Mouse (Mus musculus): Measurements from ENCODE around the gene Tmem19. TPM values are rescaled to one million over a fixed set of nuclear protein-coding genes. Genes with fewer than 3 reads are reported as not detected.
"Not testable (repeated sequence)": the region's sequence is repeated elsewhere in the genome, so short reads cannot be mapped to it uniquely, and the experiment has no call there.

Tmem19 gene
- polyA plus RNA-seq, 1 experiment from 2014 or later: 29.3 TPM

DNA sequence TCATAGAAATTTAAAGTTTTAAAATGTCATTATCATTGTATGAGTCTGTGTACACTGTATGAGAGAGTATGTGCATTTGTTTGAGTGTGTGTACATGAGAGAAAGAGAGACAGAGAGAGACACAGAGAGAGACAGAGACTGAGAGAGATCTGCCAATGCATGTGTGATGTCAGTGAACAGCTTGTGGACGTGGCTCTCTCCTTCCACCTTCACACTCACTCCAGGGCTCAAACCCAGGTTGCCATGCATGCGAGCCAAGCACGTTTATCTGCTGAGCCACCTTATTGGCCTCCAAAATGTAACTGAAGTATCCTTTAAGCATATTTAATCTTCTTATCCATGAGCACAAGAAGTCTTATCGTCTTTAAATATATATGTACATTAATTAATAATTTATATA lies 25.4 kb downstream of the Tmem19 start:
- Histone ChIP-seq H3K27me3 (replicated peaks; ENCODE audit: control insufficient read depth, insufficient read depth, low read length) (no peaks in the 10 kb centered on the region), H3K4me2 (ENCODE audit: low read depth, low read length) (no peak overlapping the region), H3K4me3 (ENCODE audit: low read depth, low read length) (no peak overlapping the region), H3K27ac (replicated peaks; ENCODE audit: low read depth, low read length) (no peak overlapping the region), H3K36me3 (ENCODE audit: control insufficient read depth, insufficient read depth, low read length) (peaks cover 8% of the 10 kb centered on the region; the same call in 1 of the 2 replicates), H3K9me3 (ENCODE audit: control insufficient read depth, low read length) (no peaks in the 10 kb centered on the region), H3K9ac (ENCODE audit: low read depth, low read length) (no peak overlapping the region), H3K4me1 (ENCODE audit: control insufficient read depth, insufficient read depth, low read length) (no peaks in the 10 kb centered on the region)
- ATAC-seq (ENCODE audit: low read depth) (no peak), DNase-seq (ENCODE audit: low spot score) (no peak)
- WGBS: 80% methylated on average over 4 of the region's 4 CpGs

DNA sequence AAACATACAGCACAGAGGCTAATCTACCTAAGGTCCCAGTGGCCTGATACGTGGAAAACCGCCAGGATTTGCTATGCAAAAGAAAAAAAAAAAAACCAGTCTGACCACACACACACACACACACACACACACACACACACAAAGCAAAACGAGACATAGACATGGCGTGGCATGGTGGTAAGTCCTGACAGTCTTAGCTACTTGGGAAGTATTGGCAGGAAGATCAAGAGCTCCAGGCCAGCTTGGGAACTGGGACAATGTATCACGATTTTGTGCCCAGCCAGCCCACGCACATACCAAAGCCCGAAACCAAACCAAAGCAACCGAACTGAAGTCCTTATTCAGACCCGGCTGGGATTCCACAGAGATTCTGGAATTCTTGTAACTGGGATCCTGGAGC lies 28.8 kb downstream of the Tmem19 start:
- H3K4me1 ChIP-seq (ENCODE audit: control insufficient read depth, insufficient read depth, low read length): no peaks in the 10 kb centered on the region
- 72% methylated on average over 9 of the region's 9 CpGs for whole genome bisulfite sequencing
- DNase-seq (ENCODE audit: low spot score) (no peak), ATAC-seq (ENCODE audit: low read depth) (no peak)
- H3K27ac ChIP-seq (replicated peaks; ENCODE audit: low read depth, low read length): no peak overlapping the region
- no peaks in the 10 kb centered on the region for H3K27me3 ChIP-seq (replicated peaks; ENCODE audit: control insufficient read depth, insufficient read depth, low read length)
- H3K36me3 ChIP-seq (ENCODE audit: control insufficient read depth, insufficient read depth, low read length): no peaks in the 10 kb centered on the region
- H3K9ac ChIP-seq (ENCODE audit: low read depth, low read length): no peak overlapping the region
- no peak overlapping the region for H3K4me3 ChIP-seq (ENCODE audit: low read depth, low read length)
- H3K9me3 ChIP-seq (ENCODE audit: control insufficient read depth, low read length): no peaks in the 10 kb centered on the region
- no peak overlapping the region for H3K4me2 ChIP-seq (ENCODE audit: low read depth, low read length)

DNA sequence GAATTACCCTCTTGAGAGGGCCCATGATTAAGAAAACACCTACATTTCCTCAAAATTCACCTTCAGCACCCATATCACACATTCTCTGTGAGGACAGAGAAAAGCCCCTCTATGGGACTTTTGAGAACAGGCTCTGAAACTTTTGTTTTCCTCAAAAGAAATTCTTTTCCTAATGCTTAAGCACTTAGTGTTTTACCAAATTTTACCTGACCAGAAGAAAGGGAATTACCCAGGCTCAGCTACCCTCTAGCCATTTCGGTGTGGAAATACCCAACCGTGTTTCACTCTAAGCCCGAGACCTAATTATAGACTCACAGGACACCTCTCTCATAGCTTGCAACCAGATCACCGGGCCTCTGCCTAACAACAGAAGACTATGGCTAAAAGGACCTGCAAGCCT lies 29.3 kb downstream of the Tmem19 start:
- no peaks in the 10 kb centered on the region for H3K9me3 ChIP-seq (ENCODE audit: control insufficient read depth, low read length)
- H3K4me2 ChIP-seq (ENCODE audit: low read depth, low read length): no peak overlapping the region
- H3K4me3 ChIP-seq (ENCODE audit: low read depth, low read length): no peak overlapping the region
- H3K4me1 ChIP-seq (ENCODE audit: control insufficient read depth, insufficient read depth, low read length): no peaks in the 10 kb centered on the region
- H3K27ac ChIP-seq (replicated peaks; ENCODE audit: low read depth, low read length): 0 out of 2 replicates have a peak overlapping the region, but pooled peaks have one; percentile 13
- no peak overlapping the region for H3K9ac ChIP-seq (ENCODE audit: low read depth, low read length)
- no peaks in the 10 kb centered on the region for H3K36me3 ChIP-seq (ENCODE audit: control insufficient read depth, insufficient read depth, low read length)
- 76% methylated on average over 4 of the region's 4 CpGs for WGBS
- no peak for ATAC-seq (ENCODE audit: low read depth)
- no peaks in the 10 kb centered on the region for H3K27me3 ChIP-seq (replicated peaks; ENCODE audit: control insufficient read depth, insufficient read depth, low read length)
- no peak for DNase-seq (ENCODE audit: low spot score)

DNA sequence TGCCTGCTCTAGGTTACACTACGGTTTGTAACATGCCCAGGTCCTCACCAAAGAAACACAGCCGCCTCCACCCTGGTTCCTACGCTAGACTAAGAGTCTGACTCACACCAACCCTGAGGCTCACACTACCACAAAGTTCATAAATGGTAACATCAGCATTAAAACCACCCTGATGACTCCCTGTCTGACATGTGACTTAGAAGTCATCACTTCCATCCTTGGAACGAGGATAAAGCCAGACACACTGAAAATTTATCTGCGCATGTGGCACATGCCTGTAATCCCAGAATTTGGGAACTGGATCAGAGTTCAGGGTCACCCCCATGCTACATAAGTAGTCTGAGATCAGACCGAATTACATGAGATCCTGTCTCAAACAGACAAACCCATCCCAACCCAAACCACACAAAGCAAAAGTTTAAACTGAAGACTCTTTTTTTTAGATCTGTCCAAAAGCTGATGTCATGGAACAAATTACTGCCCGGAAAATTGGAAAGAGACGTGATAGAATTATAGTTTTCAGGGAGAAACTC lies 29.8 kb downstream of the Tmem19 start:
- no peak for ATAC-seq (ENCODE audit: low read depth)
- whole genome bisulfite sequencing: 77% methylated on average over 8 of the region's 8 CpGs
- no peaks in the 10 kb centered on the region for H3K36me3 ChIP-seq (ENCODE audit: control insufficient read depth, insufficient read depth, low read length)

DNA sequence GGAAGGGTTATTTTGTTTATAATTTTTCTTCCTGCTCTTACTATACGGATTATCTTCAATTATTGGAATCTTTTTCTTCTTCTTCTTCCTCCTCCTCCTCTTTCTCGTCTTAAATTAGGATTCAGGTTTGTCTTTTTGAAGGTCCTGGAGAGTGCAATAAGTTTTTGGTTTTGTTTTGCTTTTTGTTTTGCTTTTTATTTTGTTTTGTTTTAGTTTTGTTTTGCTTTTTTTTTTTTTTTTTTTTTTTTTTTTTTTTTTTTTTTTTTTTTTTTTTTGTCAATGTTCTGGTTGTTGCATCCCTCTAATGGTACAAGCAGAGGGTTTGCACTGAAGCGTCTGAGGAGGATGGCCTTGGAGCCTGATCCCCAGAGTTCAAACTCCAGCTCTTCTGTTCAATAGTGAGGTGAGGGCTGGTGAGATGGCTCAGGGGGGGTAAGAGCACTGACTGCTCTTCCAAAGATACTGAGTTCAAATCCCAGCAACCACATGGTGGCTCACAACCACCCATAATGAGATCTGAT lies 33.2 kb downstream of the Tmem19 start:
- ATAC-seq (ENCODE audit: low read depth): no peak
- Histone ChIP-seq H3K9me3 (ENCODE audit: control insufficient read depth, low read length) (no peaks in the 10 kb centered on the region), H3K4me3 (ENCODE audit: low read depth, low read length) (no peak overlapping the region), H3K9ac (ENCODE audit: low read depth, low read length) (no peak overlapping the region), H3K27ac (replicated peaks; ENCODE audit: low read depth, low read length) (no peak overlapping the region), H3K4me2 (ENCODE audit: low read depth, low read length) (no peak overlapping the region), H3K36me3 (ENCODE audit: control insufficient read depth, insufficient read depth, low read length) (no peaks in the 10 kb centered on the region), H3K27me3 (replicated peaks; ENCODE audit: control insufficient read depth, insufficient read depth, low read length) (no peaks in the 10 kb centered on the region), H3K4me1 (ENCODE audit: control insufficient read depth, insufficient read depth, low read length) (no peaks in the 10 kb centered on the region)
- 82% methylated on average over 3 of the region's 3 CpGs for WGBS
- DNase-seq (ENCODE audit: low spot score): no peak

More for the DNA sequence above, 29.8 kb downstream of the Tmem19 start:
- no peak overlapping the region for H3K4me2 ChIP-seq (ENCODE audit: low read depth, low read length)
- no peak for DNase-seq (ENCODE audit: low spot score)
- H3K9ac ChIP-seq (ENCODE audit: low read depth, low read length): no peak overlapping the region
- H3K4me3 ChIP-seq (ENCODE audit: low read depth, low read length): no peak overlapping the region
- H3K9me3 ChIP-seq (ENCODE audit: control insufficient read depth, low read length): no peaks in the 10 kb centered on the region
- H3K4me1 ChIP-seq (ENCODE audit: control insufficient read depth, insufficient read depth, low read length): no peaks in the 10 kb centered on the region
- H3K27ac ChIP-seq (replicated peaks; ENCODE audit: low read depth, low read length): 0 out of 2 replicates have a peak overlapping the region, but pooled peaks have one; percentile 13
- no peaks in the 10 kb centered on the region for H3K27me3 ChIP-seq (replicated peaks; ENCODE audit: control insufficient read depth, insufficient read depth, low read length)

DNA sequence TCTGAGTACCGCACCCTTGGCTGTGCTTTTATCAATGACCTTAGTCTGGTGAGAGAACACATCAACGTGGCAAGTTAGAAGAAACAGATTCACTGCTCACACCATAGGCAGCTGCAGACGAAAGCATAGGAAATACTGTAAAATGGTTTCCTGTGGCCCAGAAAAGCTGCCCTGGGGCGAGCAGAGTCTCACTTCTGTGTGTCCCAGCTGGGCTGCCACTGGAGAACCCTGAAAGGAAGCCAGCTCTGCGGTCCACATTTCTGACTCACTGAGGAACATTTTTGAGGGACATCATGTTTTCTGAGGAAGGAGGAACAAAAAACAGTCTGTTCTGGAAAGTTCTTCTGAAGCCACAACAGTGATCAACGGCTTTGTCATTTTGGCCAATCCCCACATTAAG lies 33.8 kb downstream of the Tmem19 start:
- no peak overlapping the region for H3K4me2 ChIP-seq (ENCODE audit: low read depth, low read length)
- no peak overlapping the region for H3K4me3 ChIP-seq (ENCODE audit: low read depth, low read length)
- no peaks in the 10 kb centered on the region for H3K36me3 ChIP-seq (ENCODE audit: control insufficient read depth, insufficient read depth, low read length)
- ATAC-seq (ENCODE audit: low read depth) (no peak), DNase-seq (ENCODE audit: low spot score) (no peak)
- H3K27ac ChIP-seq (replicated peaks; ENCODE audit: low read depth, low read length): no peak overlapping the region
- H3K27me3 ChIP-seq (replicated peaks; ENCODE audit: control insufficient read depth, insufficient read depth, low read length): no peaks in the 10 kb centered on the region
- no peaks in the 10 kb centered on the region for H3K9me3 ChIP-seq (ENCODE audit: control insufficient read depth, low read length)
- H3K4me1 ChIP-seq (ENCODE audit: control insufficient read depth, insufficient read depth, low read length): no peaks in the 10 kb centered on the region
- 59% methylated on average over 6 of the region's 6 CpGs for WGBS
- no peak overlapping the region for H3K9ac ChIP-seq (ENCODE audit: low read depth, low read length)

DNA sequence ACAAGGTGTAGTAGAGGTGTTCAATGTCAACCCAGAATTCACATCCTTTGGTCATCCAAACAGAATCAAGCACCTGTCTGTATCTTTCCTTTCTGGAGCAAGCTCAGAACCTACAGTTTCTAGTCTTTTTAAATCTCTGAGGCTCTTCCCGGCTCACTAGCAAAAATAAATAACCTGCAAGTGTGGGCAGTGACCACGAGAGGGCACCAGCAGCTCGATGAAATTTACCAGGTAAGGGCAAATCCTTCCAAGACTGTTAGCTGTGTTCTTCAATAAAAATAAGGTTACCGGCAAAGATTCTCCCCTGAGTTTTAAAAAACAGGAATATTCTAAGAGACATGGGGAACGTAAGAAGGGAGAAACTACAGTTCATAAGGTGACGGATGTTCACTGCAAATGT lies 39.0 kb downstream of the Tmem19 start:
- DNase-seq (ENCODE audit: low spot score) (peak; percentile 74), ATAC-seq (ENCODE audit: low read depth) (no peak)
- no peaks in the 10 kb centered on the region for H3K4me1 ChIP-seq (ENCODE audit: control insufficient read depth, insufficient read depth, low read length)
- no peak overlapping the region for H3K4me2 ChIP-seq (ENCODE audit: low read depth, low read length)
- H3K27me3 ChIP-seq (replicated peaks; ENCODE audit: control insufficient read depth, insufficient read depth, low read length): no peaks in the 10 kb centered on the region
- H3K9ac ChIP-seq (ENCODE audit: low read depth, low read length): no peak overlapping the region
- H3K4me3 ChIP-seq (ENCODE audit: low read depth, low read length): no peak overlapping the region
- no peak overlapping the region for H3K27ac ChIP-seq (replicated peaks; ENCODE audit: low read depth, low read length)
- WGBS: 10% methylated on average over 6 of the region's 6 CpGs
- no peaks in the 10 kb centered on the region for H3K9me3 ChIP-seq (ENCODE audit: control insufficient read depth, low read length)
- no peaks in the 10 kb centered on the region for H3K36me3 ChIP-seq (ENCODE audit: control insufficient read depth, insufficient read depth, low read length)

DNA sequence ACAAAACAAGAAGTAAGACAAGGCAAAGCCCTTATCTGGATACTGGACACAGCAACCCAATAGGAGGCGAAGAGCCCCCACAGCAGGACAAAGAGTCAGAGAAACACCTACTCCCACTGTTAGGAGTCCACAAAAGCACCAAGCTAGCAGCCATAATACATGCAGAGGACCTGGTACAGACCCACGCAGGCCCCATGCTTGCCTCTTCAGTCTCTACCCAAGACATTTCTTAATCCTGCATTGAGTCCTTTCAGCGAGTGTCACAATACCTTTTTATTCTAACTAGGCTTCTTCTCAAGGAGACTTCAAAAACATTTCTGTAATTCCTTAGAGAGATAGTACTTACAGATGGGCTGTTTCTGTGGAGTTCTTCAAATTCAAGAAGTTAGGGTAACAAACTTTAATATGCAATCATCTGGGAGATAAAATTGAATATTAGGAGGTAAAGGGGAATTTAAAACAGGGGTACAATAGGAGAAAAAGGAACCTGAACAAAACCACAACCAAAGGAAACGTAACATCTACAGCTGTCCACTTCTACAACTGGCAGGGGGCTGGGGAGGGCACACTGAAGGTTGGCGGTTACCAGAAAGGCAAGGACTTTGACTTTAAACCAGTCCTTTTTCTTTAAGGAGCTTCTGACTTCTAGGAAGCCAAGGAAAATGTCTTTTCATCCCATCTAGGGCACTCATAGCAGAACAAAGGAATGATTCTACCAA lies 40.8 kb downstream of the Tmem19 start:
- DNase-seq (ENCODE audit: low spot score): no peak
- Histone ChIP-seq H3K27ac (replicated peaks; ENCODE audit: low read depth, low read length) (no peak overlapping the region), H3K27me3 (replicated peaks; ENCODE audit: control insufficient read depth, insufficient read depth, low read length) (no peaks in the 10 kb centered on the region), H3K4me1 (ENCODE audit: control insufficient read depth, insufficient read depth, low read length) (no peaks in the 10 kb centered on the region), H3K4me2 (ENCODE audit: low read depth, low read length) (no peak overlapping the region), H3K4me3 (ENCODE audit: low read depth, low read length) (no peak overlapping the region), H3K9me3 (ENCODE audit: control insufficient read depth, low read length) (no peaks in the 10 kb centered on the region), H3K9ac (ENCODE audit: low read depth, low read length) (no peak overlapping the region), H3K36me3 (ENCODE audit: control insufficient read depth, insufficient read depth, low read length) (no peaks in the 10 kb centered on the region)
- ATAC-seq (ENCODE audit: low read depth): no peak
- WGBS: 76% methylated on average over 5 of the region's 5 CpGs

DNA sequence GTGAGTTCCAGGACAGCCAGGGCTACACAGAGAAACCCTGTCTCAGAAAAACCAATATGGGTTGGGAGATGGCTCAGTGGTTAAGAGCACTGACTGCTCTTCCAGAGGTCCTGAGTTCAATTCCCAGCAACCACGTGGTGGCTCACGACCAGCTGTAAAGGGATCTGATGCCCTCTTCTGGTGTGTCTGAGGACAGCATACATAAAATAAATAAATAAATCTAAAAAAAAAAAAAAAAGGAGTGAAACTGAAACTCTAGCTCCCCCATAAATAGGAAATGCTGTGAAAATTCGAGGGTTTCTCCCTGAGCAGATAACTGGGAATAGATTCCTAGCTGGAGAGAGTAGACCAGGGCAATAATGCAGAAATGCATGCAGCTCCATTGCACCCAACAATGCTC lies 43.9 kb downstream of the Tmem19 start:
- H3K36me3 ChIP-seq (ENCODE audit: control insufficient read depth, insufficient read depth, low read length); H3K9me3 ChIP-seq (ENCODE audit: control insufficient read depth, low read length); ATAC-seq (ENCODE audit: low read depth); H3K27ac ChIP-seq (replicated peaks; ENCODE audit: low read depth, low read length); DNase-seq (ENCODE audit: low spot score); H3K27me3 ChIP-seq (replicated peaks; ENCODE audit: control insufficient read depth, insufficient read depth, low read length); H3K4me3 ChIP-seq (ENCODE audit: low read depth, low read length); H3K4me1 ChIP-seq (ENCODE audit: control insufficient read depth, insufficient read depth, low read length); H3K4me2 ChIP-seq (ENCODE audit: low read depth, low read length); H3K9ac ChIP-seq (ENCODE audit: low read depth, low read length): not testable (repeated sequence)
- WGBS: 70% methylated on average over 3 of the region's 3 CpGs

Data from embryonic facial prominence, embryonic 14.5 days (tissue).